Mouse (Mus musculus) testis, postnatal 10 days (tissue): ENCODE data around the gene Rflna.
A peak's percentile ranks its signal among the peaks of the same experiment; 100 is the strongest.

Experiments
- DNase-seq: peaks from one replicate; pipeline ENCODE4 v3.0.0; 2021; ENCODE audit warnings: low spot score

Rflna gene

GRCm38 (mm10) chr5:125005871-125006652, 3.0 kb downstream of the Rflna start:
- DNase-seq: peak; percentile 66

- DNase-seq: no peak
Measured at GRCm38 (mm10) chr5:125006896-125007295, 3.9 kb downstream of the Rflna start.

GRCm38 (mm10) chr5:125011166-125011565, 8.1 kb downstream of the Rflna start:
- DNase-seq: no peak

- DNase-seq: no peak
Measured at GRCm38 (mm10) chr5:125011628-125012027, 8.6 kb downstream of the Rflna start.

- peak; percentile 88 for DNase-seq
Measured at GRCm38 (mm10) chr5:125014497-125014896, 11.5 kb downstream of the Rflna start.

GRCm38 (mm10) chr5:125015066-125015465, 12.0 kb downstream of the Rflna start:
- no peak for DNase-seq

- DNase-seq: no peak
Measured at GRCm38 (mm10) chr5:125015576-125015975, 12.6 kb downstream of the Rflna start.

GRCm38 (mm10) chr5:125016421-125017242, 13.6 kb downstream of the Rflna start:
- DNase-seq: no peak

GRCm38 (mm10) chr5:125017332-125017731, 14.3 kb downstream of the Rflna start:
- DNase-seq: no peak

- DNase-seq: no peak
Measured at GRCm38 (mm10) chr5:125019099-125019498, 16.1 kb downstream of the Rflna start.

GRCm38 (mm10) chr5:125021298-125021697, 18.3 kb downstream of the Rflna start:
- no peak for DNase-seq

GRCm38 (mm10) chr5:125024002-125024401, 21.0 kb downstream of the Rflna start:
- no peak for DNase-seq

- DNase-seq: no peak
Measured at GRCm38 (mm10) chr5:125028371-125028770, 25.4 kb downstream of the Rflna start.

- DNase-seq: no peak
Measured at GRCm38 (mm10) chr5:125028911-125029310, 25.9 kb downstream of the Rflna start.

GRCm38 (mm10) chr5:125036483-125036882, 33.5 kb downstream of the Rflna start:
- DNase-seq: no peak

- DNase-seq: no peak
Measured at GRCm38 (mm10) chr5:125039377-125040027, 36.5 kb downstream of the Rflna start.

- peak; percentile 88 for DNase-seq
Measured at GRCm38 (mm10) chr5:125040128-125040584, 37.1 kb downstream of the Rflna start.

GRCm38 (mm10) chr5:125041578-125041977, 38.6 kb downstream of the Rflna start:
- DNase-seq: no peak

GRCm38 (mm10) chr5:125043448-125043847, 40.4 kb downstream of the Rflna start:
- no peak for DNase-seq

- no peak for DNase-seq
Measured at GRCm38 (mm10) chr5:125045202-125045601, 42.2 kb downstream of the Rflna start.

GRCm38 (mm10) chr5:125046436-125046835, 43.4 kb downstream of the Rflna start:
- DNase-seq: no peak

GRCm38 (mm10) chr5:125049481-125049880, 46.5 kb downstream of the Rflna start:
- no peak for DNase-seq

- DNase-seq: no peak
Measured at GRCm38 (mm10) chr5:125052237-125052602, 49.2 kb downstream of the Rflna start.
